Mouse (Mus musculus): ENCODE data around the gene Igsf23.

GRCm38 (mm10) chr7:19971516-19971915 is 21.0 kb upstream of the Igsf23 start:
- no peak for TF ChIP-seq CTCF (IDR thresholded peaks at IDR 0.05; ENCODE audit: low read depth, low read length)
- no peak for TF ChIP-seq POLR2A (IDR thresholded peaks at IDR 0.05; ENCODE audit: borderline replicate concordance, low read depth, low read length)

Data from bone marrow macrophage, adult 2 months (primary cell).